Mouse (Mus musculus) thymus, adult 2 months (tissue): Measurements from ENCODE around the gene Acat2. TPM values are rescaled to one million over a fixed set of nuclear protein-coding genes. Genes with fewer than 3 reads are reported as not detected.

ENCODE experiments used
- DNase-seq: peaks from one replicate; pipeline ENCODE4 v3.0.0; 2021
- H3K27ac ChIP-seq: fragments of 200-500 bp; 2 replicates; pipeline ENCODE4 v1.5.1; 2012; ENCODE audit warnings: low read length, control low read depth; ENCODE audit not compliant: control insufficient read depth, insufficient read depth
- H3K27me3 ChIP-seq: fragments of 200-500 bp; 2 replicates; pipeline ENCODE4 v1.6.1; 2012; ENCODE audit warnings: mild to moderate bottlenecking, low read length, moderate library complexity, mixed read lengths; ENCODE audit not compliant: control insufficient read depth, insufficient read depth
- H3K36me3 ChIP-seq: fragments of 200-500 bp; 2 replicates; pipeline ENCODE4 v1.6.1; 2012; ENCODE audit warnings: mild to moderate bottlenecking, low read length, moderate library complexity; ENCODE audit not compliant: control insufficient read depth, insufficient read depth
- H3K4me1 ChIP-seq: fragments of 200-500 bp; replicated peaks from 2 replicates; pipeline ENCODE4 v1.6.1; 2012; ENCODE audit warnings: low read length; ENCODE audit not compliant: control insufficient read depth, insufficient read depth
- H3K4me3 ChIP-seq: fragments of 200-500 bp; 2 replicates; pipeline ENCODE4 v1.5.1; 2012; ENCODE audit warnings: mild to moderate bottlenecking, low read length, control low read depth, moderate library complexity; ENCODE audit not compliant: control insufficient read depth, insufficient read depth
- CTCF ChIP-seq: fragments of 200-500 bp; IDR thresholded peaks from 2 replicates; pipeline ENCODE4 v1.5.1; 2012; ENCODE audit warnings: mild to moderate bottlenecking, control low read depth, low read length, moderate library complexity, borderline replicate concordance; ENCODE audit not compliant: control insufficient read depth, poor library complexity, insufficient read depth; ENCODE audit errors: extremely low read depth
- POLR2A ChIP-seq: fragments of 200-500 bp; IDR thresholded peaks from 2 replicates; pipeline ENCODE4 v1.6.1; 2012; ENCODE audit warnings: mild to moderate bottlenecking, low read length, control low read depth, moderate library complexity; ENCODE audit not compliant: control insufficient read depth, poor library complexity, insufficient read depth; ENCODE audit errors: extremely low read depth
- WGBS: fragments of 180-500 bp; shearing (Covaris S2); methylation state at CpG from one replicate; pipeline ENCODE4 v1.1.7; 2018; 5-methylcytosine and 5-hydroxymethylcytosine counted together
- polyA plus RNA-seq: library from polyadenylated mRNA; depleted of rRNA; stranded (reverse); fragments of >200 nt; gene quantifications from 2 replicates; pipeline ENCODE4 v1.2.3, GENCODE M21; 2012

Acat2 gene
- polyA plus RNA-seq, 1 experiment: 13.1 TPM

DNA sequence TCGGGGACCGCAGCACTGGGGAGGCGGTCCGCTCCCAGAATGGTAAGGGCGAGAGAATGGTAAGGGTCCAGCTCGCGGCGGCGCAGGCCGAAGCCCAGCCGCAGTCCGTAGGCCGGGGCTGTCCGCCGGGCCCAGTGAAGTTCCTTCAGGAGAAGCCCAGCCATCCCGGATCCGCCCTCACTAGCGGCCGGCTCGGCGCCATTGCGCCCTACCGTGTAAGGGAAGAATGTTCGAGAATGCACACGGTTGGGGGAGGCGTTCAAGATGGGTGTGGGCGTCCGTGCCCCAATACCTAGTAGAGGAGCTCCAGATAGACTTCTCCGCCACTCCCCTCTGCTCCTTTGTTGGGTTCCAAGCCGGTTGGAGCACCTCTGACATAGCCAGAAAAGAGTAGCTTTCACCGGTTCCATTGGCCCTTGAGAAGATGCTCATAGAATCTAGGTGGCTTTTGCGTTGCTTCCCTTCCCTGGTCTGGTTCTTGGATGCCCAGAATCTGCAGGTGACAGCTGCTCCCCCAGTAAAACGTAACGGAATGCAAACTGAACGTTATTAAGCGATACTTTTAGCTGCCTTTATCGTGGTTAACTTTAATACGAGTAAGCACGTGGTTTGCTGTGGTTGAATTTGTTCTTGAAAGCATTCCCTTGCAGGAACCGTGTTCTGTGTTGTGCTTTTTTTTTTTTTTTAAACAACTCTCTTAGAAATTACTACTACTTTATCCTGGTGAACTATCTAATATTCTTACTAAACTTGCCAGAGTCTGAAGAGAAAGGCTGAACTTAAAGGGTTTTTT lies 43.8 kb downstream of the Acat2 start:
- Histone ChIP-seq H3K27me3 (no peaks in the 10 kb centered on the region), H3K27ac (peak overlapping the region; percentile 43), H3K4me3 (peak overlapping the region; percentile 82), H3K36me3 (peaks cover 46% of the 10 kb centered on the region), H3K4me1 (peaks cover 5% of the 10 kb centered on the region; the same call in 1 of the 2 replicates)
- DNase-seq: peak; percentile 62
- under 1% methylated on average over 40 of the region's 40 CpGs for WGBS
- TF ChIP-seq POLR2A (no peak), CTCF (no peak; the same call in 1 of the 2 replicates)

DNA sequence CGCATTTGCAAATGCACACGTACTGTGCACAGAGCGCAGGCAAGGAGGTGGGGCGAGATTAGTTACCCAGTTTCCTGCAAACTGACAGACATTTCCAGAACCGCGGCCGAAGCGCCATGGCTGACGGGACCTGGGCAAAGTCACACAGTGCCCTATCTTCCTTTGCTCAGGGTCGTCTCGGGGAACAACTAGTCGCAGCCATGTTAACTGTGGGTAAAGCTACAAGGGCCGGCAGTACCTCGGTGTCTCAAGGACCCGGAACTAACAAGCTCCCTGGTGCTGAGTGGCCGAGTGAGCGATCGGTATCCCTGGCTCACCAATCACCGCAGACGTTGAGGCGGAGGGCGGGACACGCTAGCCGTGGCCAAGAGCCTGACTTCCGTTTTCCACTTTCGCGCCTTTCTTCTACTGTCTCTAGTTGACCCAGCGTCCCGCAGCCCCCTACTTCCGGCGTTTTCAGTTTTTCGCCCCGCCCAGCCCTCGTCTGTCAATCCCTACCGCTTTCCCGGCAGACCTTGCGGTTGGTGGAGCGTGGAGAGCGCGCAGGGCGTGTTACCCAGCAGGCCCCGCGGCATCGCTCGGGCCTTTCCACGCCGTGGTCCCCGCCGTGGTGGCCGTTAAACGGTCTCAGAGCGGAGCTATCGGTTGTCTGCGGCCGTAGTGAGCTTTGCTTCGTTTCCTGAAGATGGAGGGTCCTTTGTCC lies 44.5 kb downstream of the Acat2 start, which contains the start of gene Mrpl18:
TSS of gene Mrpl18 (minus strand) at position 465 of the 703 bp plus-strand sequence.
- TF ChIP-seq CTCF (peak; percentile 54), POLR2A (peak; percentile 88)
- Histone ChIP-seq H3K27me3 (no peaks in the 10 kb centered on the region), H3K36me3 (peaks cover 40% of the 10 kb centered on the region), H3K4me1 (peaks cover 5% of the 10 kb centered on the region; the same call in 1 of the 2 replicates), H3K27ac (peak within 1 kb of the TSS; percentile 76), H3K4me3 (peak within 1 kb of the TSS; percentile 82)
- DNase-seq: peak; percentile 98
- WGBS: under 1% methylated on average over 56 of the region's 56 CpGs

DNA sequence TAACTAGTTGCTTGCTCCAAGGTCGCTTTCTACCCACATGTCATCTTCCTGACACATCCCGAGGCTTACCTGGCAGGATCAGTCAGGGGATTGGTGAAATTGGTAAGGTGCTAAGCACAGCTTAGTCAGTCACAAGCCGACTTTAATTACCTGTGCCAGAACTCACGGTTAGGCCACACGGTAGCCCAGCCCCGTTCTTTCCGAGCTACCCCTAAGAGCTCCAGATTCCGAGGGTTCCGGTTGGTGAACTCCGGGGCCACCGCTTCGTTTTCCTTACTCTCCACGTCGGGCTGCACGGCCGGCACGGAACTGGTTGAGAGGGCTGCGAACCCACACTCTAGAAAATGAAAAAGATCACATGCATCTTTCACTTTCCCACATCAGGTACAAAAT lies 45.1 kb downstream of the Acat2 start, which contains the start of gene Tcp1:
TSS of gene Tcp1 (plus strand) at position 214 of the 393 bp plus-strand sequence.
- Histone ChIP-seq H3K4me3 (peak within 1 kb of the TSS; percentile 82), H3K4me1 (peaks cover 5% of the 10 kb centered on the region; the same call in 1 of the 2 replicates), H3K27ac (peak within 1 kb of the TSS; percentile 76), H3K27me3 (no peaks in the 10 kb centered on the region), H3K36me3 (peaks cover 40% of the 10 kb centered on the region)
- no peak for DNase-seq
- WGBS: 2% methylated on average over 18 of the region's 18 CpGs
- TF ChIP-seq POLR2A: no peak
- TF ChIP-seq CTCF: no peak

DNA sequence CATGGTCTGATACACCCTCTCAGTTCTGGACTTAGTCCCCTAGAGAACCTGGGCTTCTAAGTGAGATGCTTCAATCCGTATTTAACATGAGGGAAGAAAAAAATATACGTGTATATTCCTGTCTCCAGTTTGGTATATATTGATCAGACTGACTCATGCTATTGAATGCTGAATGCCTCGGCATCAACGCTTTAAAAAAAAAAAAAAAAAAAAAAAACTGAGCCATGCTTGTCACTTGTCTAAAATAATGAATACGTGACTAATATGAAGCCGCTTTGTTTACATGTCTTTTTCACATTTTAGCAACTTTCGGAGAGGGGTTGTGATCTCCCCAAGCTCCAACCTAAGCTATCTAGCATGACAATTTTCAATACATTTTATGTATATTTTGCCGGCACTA lies 50.2 kb downstream of the Acat2 start:
- Histone ChIP-seq H3K27ac (no peak overlapping the region), H3K27me3 (no peaks in the 10 kb centered on the region), H3K4me1 (no peaks in the 10 kb centered on the region), H3K36me3 (peaks cover 35% of the 10 kb centered on the region), H3K4me3 (no peak overlapping the region)
- TF ChIP-seq POLR2A: no peak
- no peak for TF ChIP-seq CTCF
- WGBS: 91% methylated on average over 8 of the region's 8 CpGs
- no peak for DNase-seq

DNA sequence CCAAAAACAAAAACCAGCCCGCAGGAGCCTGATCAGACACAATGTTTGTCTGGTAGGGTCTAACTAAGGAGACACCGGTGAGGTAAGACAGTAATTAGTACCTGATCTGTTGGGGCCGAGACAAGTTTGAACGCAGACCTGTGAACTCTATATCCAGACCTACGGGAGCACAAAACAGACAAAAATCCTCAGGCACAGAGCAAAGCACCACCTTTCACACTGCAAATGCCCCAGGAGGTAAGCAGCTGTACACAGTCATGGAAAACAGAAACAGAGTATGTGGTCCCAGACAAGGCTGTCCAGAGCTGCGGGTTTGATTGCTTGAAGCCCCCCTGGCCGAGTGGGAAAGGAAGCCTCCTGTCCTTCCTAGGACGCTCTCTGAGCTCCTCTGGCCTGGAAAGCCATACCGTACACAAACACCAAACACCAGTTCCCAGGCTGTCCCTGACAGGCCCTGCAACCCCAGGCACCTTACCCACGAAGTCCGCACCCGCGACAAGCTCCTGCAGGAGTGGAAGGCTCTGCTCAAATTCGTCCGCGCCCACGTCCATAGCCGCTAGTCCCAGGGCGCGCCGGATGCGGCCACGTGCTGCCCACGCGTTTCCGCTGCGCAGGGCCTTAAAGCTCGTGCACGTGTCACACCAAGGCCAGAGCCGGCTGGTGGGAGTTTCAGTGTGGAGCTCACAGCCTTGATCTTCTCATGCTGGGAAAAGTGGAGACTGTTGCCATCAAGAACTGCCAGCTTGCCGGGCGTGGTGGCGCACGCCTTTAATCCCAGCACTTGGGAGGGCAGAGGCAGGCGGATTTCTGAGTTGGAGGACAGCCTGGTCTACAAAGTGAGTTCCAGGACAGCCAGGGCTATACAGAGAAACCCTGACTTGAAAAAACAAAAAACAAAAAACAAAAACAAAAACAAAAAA lies 50.9 kb downstream of the Acat2 start, which contains the start of gene Pnldc1:
TSS of gene Pnldc1 (minus strand) at position 870 of the 920 bp plus-strand sequence.
- Histone ChIP-seq H3K36me3 (peaks cover 38% of the 10 kb centered on the region), H3K4me1 (no peaks in the 10 kb centered on the region), H3K27ac (no peak within 1 kb of the TSS), H3K27me3 (no peaks in the 10 kb centered on the region), H3K4me3 (no peak within 1 kb of the TSS)
- WGBS: 96% methylated on average over 35 of the region's 35 CpGs
- TF ChIP-seq CTCF (no peak), POLR2A (no peak)
- no peak for DNase-seq

DNA sequence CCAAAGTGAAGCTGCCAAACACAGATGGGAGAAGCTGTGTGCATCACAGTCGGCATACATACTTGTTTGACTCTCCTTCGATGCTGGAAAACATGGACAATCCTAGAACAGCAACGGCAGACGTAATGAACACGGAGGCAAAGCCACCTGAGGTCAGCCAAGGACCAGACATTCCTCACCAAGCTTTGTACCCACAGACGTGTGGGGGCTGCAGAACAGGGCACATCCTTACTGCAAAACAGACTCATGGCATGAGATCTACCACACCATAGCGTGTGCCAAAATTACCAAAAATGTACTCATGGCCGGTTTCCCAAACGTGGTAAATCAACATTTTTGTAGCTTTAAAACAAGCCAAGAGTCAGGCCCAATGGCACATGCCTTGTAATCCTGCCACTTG lies 54.1 kb downstream of the Acat2 start:
- DNase-seq: no peak
- 96% methylated on average over 9 of the region's 9 CpGs for WGBS
- H3K27ac ChIP-seq: no peak overlapping the region
- H3K27me3 ChIP-seq: no peaks in the 10 kb centered on the region
- H3K36me3 ChIP-seq: peaks cover 25% of the 10 kb centered on the region
- TF ChIP-seq CTCF: no peak
- no peak for TF ChIP-seq POLR2A
- H3K4me1 ChIP-seq: no peaks in the 10 kb centered on the region
- H3K4me3 ChIP-seq: no peak overlapping the region
